Mouse (Mus musculus): ENCODE measurements around the gene Ccsap. TPM values are rescaled to one million over a fixed set of nuclear protein-coding genes. Genes with fewer than 3 reads are reported as not detected.

Gene Ccsap
- total RNA-seq, 2 experiments from 2014 or later: 0.36 to 0.62 TPM

- DNase-seq: no peak
These were observed 54.7 kb downstream of the Ccsap start for GRCm38 (mm10) chr8:123805209-123805717.

- no peak for DNase-seq
These were observed 55.4 kb downstream of the Ccsap start for GRCm38 (mm10) chr8:123804586-123804985.

- no peak for DNase-seq
These were observed 56.4 kb downstream of the Ccsap start for GRCm38 (mm10) chr8:123803639-123804038.

GRCm38 (mm10) chr8:123801538-123801937, 58.5 kb downstream of the Ccsap start:
- DNase-seq: no peak

- DNase-seq: no peak
These were observed 59.1 kb downstream of the Ccsap start for GRCm38 (mm10) chr8:123800867-123801266.

GRCm38 (mm10) chr8:123799885-123800284, 60.1 kb downstream of the Ccsap start:
- no peak for DNase-seq

- DNase-seq: no peak
These were observed 60.6 kb downstream of the Ccsap start for GRCm38 (mm10) chr8:123799434-123799833.

- DNase-seq: no peak
These were observed 62.1 kb downstream of the Ccsap start for GRCm38 (mm10) chr8:123797928-123798327.

- no peak for DNase-seq
These were observed 63.3 kb downstream of the Ccsap start for GRCm38 (mm10) chr8:123796758-123797157.

GRCm38 (mm10) chr8:123794766-123795165, 65.2 kb downstream of the Ccsap start:
- DNase-seq: no peak

- DNase-seq: no peak
These were observed 66.1 kb downstream of the Ccsap start for GRCm38 (mm10) chr8:123793900-123794299.

- DNase-seq: no peak
These were observed 68.2 kb downstream of the Ccsap start for GRCm38 (mm10) chr8:123791845-123792225.

- no peak for DNase-seq
These were observed 68.7 kb downstream of the Ccsap start for GRCm38 (mm10) chr8:123791101-123791844.

Other genes with a start within 250 kb of the Ccsap start
- gene Rhou, start 206.3 kb downstream of the Ccsap start, total RNA-seq (2021): 10 to 100 TPM in 1 of 2 experiments, 1 to 10 TPM in 1; 8.5 to 14.6 TPM
- gene Rab4a, start 54.2 kb downstream of the Ccsap start, total RNA-seq (2021): 10 to 100 TPM; 10.2 to 11.3 TPM
- over 10,000 TPM; 60,490 to 60,709 TPM for gene Acta1, start 34.5 kb upstream of the Ccsap start, total RNA-seq (2021)
- 1 to 10 TPM; 7.3 to 8.7 TPM for gene Nup133, start 89.1 kb upstream of the Ccsap start, total RNA-seq (2021)
- gene Abcb10, start 122.9 kb upstream of the Ccsap start, total RNA-seq (2021): 10 to 100 TPM; 13.5 to 14.4 TPM
- 10 to 100 TPM; 10.5 to 11.0 TPM for gene Taf5l, start 161.2 kb upstream of the Ccsap start, total RNA-seq (2021)
- gene Urb2, start 161.3 kb upstream of the Ccsap start, total RNA-seq (2021): 1 to 10 TPM; 5.2 to 7.0 TPM